Mouse (Mus musculus) regulatory T cell (primary cell): Measurements from ENCODE around the gene Bms1.

Experiments used
- in situ Hi-C: fragments of 300-600 bp; cut with MboI, MseI; formaldehyde crosslinking; loops from one replicate; pipeline ENCODE4 v1.15.1; 2025; ENCODE audit warnings: high pct_unique_total_duplicates

Bms1 gene

DNA sequence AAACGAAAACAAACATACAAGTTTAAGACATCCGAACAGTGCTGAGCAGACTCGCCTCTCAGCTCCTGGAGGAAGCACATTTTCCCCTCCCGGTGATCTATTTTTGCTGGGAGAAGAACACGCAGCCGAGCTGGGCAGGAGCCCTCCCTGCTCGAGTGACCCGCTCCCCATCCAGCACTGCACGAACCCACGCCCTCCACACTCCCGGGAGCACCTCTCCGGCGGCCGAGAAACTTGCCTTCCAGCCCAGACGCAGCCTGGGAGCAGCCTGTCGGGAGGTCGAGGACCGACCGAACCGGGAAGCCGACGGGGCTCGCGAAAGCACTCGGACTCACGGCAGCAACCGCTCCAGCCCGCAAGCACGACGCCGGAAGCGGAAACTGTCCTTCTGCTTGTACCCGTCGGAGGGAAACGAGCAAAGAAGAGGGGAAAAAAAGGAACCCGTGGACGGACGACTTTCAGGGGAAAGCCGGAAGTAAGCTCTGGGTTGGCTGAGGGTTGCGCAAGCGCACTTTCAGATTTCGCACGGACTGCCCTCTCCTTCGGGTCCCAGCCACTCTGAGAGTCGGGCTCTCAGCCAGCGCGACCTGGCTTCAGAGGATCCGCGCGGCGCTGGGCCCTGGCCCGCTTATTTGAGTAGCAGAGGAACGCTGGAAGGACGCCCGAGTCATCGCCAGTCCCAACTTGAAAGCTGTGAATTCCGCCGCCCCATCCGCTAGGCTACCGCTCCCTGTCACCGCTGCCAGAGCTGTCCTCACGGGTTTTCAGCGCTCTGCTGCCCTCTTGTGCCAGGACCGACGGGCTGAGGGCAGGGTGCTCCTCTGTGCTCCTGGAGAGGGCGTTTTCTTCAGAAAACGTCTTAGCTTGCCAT lies at the start of gene Bms1:
TSS of gene Bms1 (minus strand) at position 425 of the 871 bp plus-strand sequence.
- in situ Hi-C loops = no loop called here

DNA sequence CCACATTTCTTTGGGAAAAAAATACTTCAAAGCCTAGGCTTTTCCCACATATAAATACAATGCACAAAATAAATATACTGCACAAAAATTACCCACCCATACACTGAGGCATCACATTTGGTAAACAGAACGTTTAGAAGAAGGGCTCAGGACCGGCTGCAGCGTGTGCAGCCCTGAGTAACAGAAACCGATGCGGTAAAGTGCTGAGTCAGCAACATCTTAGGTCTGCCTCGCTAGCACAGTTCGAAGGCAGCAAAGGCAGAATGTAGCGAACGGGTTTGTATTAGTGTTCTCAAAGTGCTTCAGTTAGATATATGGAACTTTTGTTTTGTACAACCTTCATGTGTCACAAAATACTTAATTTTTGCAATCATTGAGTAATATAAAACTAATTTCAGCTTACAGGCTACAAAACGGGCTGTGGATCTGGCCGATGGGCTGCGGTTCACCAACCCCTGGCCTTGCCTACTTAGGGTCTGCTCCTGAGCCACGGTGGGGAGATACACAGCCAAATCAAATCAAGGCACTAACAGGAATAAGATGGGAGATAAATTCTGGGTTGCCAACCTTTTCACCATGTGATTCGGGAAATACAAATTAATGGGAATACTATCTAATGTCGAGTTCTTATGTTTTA lies 42.9 kb upstream of the Bms1 start:
- in situ Hi-C loops = no loop called here

DNA sequence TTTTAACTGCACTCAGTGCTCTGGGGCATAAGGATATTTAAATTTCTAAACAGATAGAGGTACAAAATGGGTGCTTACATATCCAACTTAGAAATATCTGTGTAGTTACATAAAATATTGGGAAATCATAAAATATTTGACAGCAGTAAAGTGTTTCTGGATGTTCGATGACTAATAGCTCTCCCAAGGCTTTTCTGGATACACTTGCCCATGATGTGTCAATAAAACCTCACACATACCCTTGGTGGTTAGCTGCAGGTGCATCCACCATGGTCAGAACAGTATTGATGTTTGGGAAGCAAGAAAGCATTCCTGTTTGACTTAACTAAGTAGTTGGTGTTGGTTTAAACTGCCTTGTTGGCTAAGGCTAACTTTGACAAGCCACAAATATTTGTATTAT lies 38.5 kb upstream of the Bms1 start:
- in situ Hi-C loops = no loop called here

DNA sequence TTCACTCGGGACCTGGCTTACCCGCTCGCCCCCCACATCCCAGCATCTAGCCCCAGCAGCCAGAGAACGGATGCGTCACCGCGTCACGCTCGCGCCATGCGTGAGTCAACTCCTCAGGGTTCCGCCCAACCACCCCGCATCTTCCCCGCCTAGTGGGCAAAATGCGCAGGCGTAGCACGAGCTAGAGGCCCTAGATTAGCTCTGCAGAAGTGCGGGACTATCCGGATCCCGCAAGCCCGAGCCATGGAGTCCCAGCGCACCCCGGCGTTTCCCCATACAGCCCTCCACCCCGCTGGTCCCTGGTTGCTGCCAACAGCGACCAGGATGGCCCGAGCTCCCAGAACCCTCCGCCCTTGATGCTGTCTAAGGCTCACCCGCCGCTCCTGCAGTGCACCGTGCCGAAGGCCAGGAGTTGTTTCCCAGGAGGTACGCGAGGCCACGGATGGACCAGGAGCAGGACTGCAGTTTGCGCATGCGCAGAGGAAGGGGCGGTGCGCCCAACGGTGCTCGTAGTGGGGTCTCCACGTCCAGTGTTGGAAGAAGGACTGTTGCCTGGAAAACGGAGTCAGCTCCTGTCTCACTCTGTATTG lies 35.9 kb upstream of the Bms1 start, which contains the start of gene Zfp248:
TSS of gene Zfp248 (minus strand) at position 487 of the 590 bp plus-strand sequence.
- in situ Hi-C loops = no loop called here

DNA sequence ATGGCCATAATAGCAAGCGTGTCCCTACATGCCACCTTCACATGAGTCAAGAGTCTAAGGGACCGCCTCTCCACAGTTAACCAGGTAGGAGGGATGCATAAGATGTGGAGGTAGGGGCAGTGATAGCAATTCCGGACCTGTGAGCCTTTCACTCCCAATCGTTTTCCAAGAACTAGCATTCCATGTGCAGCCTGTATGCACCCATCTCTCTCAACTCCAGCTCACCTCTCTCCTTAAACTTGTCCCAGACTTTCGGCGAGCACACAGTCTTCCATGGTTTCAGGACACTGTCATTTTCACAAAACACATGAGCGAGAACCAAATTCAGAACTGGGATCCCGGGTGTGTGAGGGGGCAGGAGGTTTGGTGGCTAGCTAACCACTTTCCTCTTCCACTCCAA lies 35.2 kb upstream of the Bms1 start:
- in situ Hi-C loops = no loop called here

DNA sequence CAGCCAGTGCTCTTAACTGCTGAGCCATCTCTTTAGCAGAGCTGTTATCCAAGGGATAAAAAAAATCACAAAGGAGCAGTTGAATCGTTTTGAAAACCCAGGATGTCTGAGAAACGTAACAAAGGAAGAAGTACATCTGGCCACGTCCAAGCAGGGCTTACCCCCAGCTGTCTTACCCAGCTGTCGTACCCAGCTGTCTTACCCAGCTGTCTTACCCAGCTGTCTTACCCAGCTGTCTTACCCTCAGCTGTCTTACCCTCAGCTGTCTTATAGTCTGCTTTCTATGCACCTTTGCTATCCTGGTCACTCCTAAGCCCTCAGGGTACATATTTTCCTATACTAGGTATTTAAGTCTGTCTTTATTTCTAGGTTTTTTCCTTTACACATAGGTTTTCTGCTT lies 12.2 kb upstream of the Bms1 start:
- in situ Hi-C loops = no loop called here

DNA sequence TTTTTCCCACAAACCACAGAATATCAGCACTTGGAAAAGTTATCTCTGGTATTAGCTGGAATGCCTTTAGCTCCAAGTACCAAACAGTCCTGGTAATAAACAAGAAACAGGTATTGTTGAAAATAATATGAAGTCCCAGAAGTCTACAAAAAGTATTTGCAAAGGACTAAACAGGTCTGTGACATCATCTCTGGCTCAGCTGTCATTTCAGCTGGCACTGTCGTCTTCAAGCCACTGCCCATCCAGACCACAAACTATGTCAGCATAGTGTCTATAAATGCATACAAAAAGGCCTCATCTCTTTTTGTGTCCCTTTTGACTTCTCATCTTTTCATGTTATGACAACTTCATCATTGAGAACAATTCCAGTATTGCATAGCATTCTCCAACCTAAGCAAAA lies 7.4 kb upstream of the Bms1 start:
- in situ Hi-C loops = no loop called here

DNA sequence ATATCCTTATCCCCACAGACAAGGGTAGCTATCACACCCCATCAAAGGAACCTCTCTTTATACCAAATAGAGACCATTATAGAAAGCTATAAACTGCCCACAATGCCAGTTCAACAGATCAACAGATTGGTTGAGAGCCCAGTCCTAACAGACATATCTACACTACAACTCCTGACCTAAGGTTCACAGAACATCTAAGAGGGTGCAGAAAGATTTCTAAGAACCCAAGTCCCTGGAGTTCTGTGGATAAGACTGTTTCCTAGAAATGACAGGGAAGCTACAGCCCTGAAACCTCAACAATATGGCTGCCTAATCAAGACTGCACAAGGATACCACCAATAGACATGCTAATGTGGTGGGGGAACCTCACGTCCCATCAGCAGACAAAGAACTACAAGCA lies 8.8 kb downstream of the Bms1 start:
- in situ Hi-C loops = no loop called here

DNA sequence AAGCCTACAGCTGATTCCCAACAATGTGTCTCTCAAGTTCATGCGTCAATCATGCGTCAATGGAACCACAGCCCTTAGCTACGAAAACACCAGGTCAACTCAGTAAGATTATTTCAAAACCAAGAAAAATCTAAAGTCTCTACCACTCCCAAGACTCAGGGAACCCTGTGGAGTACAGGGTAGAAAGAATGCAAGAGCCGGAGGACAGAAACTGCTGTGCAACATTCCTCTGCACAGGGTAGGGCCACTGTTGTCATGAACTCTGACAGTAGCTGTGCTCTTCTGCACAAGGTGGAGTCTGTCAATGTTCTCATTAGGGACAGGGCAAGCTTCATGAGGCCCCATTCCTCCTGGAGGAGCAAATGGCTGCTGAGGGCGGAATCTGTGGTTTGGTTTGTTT lies 10.8 kb downstream of the Bms1 start:
- in situ Hi-C loops = no loop called here

DNA sequence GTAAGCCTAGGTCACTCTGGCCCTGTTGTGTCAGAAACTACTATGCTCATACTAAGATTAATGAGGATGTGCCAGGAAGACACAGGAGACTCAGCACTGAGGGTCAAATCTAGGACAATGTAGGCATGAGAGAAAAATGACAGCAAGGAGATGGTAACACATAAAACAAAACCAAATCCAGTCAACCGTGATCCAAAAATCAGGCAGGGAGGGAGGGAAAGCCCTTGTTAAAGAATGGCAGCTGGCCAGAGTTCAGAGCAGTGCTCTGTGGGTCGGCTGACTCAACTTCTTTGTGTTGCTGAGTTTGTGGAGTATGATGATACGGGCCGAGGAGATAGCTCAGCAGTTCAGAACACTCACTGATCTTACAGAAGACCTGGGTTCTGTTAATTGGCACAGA lies 12.9 kb downstream of the Bms1 start:
- in situ Hi-C loops = no loop called here

DNA sequence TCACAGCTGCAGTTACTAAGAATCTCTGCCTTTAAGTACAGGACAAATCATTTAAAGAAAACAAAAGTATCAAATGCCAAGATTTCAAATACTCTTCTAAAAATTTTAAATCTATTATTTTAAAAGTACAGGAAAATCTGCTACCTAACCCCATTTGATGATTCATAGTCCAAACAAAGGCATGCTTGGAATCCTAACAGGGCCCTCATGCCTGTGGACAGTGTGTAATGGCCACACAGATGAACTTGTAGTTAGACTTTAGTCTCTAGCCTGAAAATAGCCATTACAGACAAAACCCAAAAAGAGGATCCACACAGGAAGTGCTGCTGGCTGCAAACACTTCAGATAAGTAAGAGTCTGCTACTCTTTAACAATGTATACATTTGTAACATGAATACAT lies 28.5 kb downstream of the Bms1 start:
- in situ Hi-C loops = no loop called here

DNA sequence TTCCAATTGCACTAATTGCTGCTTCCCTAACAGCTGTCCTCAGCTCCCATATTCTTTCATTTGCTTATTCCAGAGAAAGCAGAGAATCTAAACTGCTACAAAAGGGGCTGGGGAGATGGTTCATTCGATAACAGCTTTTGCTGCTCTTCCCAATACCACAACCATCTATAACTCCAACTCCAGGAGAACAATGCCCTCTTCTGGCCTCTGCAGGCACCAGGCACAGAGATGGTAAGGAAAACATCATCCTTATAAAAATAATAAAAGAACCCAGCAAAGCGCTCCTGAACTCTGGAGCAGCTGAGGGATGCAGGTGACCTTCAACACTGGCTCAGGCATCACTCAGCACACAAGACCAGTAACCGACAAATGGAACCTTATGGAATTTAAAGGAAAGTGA lies 33.3 kb downstream of the Bms1 start:
- in situ Hi-C loops = no loop called here

DNA sequence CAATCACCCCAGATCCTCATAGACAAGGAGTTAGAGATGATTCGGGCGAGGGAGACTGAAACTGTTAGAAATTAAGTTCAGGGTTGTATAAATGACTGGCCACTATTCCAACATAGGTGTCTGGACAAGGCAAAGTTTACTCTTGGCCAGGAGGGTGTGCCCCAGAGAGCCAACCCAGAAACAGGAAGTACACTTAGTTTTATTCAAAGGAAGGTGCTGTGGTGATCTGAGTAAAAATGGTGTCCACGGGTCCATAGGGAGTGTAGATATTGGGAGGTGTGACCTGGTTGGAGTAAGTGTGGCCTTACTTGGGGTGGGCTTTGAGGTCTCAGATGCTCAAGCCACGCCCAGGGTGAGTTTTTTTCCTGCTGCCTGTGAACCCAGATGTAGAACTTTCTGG lies 38.0 kb downstream of the Bms1 start:
- in situ Hi-C loops = no loop called here

DNA sequence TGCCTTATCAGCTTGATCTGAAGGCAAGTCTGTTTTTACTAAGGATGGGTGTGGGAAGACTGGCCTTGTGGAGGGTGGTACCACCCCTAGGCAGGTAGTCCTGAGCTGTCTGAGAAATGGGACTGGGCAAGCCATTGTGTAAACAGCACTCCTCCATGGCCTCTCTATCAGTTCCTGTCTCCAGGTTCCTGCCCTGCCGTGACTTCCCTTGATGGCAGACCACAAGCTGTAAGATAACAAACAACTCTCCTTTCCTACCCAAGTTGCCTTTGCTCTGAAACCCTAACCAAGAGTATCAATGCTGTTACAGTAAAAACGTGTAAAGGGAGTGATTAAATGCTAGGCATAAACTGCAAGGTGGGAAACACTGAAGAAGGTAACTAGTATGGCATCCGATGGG lies 38.6 kb downstream of the Bms1 start:
- in situ Hi-C loops = no loop called here

DNA sequence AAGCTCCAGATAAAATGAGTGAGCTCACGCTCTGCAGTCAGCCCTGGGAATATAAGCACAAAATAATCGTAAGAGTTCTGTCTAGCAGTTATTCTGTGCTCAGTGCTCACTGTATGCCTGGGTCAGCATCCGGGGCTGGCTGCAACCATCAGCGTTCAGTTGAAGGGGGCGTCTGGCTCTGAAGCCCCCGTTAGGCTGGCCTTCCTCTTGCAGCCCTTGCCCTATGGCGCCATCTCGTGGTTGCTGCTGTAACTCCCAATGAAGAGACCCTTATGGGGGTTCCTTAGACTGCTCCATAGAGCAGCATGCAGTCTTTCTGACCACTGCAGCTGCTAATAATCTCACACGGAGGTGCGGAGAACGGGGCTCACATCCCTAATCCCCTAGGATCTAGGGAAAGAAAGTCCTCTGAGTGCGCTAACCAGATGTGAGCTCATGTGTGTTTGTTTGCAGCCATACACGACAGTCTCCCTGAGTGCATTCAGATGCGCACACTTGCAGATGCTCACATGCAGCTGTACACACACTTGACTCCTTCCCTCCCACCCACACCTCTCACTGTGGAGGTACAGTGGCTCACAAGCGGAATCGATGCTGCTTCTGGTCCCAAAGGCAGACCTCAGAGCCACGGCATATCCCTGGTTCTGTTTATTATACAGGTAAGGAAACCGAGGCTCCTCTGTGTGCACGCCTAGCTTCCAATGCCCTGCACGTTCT lies 39.7 kb downstream of the Bms1 start:
- in situ Hi-C loops = no loop called here

DNA sequence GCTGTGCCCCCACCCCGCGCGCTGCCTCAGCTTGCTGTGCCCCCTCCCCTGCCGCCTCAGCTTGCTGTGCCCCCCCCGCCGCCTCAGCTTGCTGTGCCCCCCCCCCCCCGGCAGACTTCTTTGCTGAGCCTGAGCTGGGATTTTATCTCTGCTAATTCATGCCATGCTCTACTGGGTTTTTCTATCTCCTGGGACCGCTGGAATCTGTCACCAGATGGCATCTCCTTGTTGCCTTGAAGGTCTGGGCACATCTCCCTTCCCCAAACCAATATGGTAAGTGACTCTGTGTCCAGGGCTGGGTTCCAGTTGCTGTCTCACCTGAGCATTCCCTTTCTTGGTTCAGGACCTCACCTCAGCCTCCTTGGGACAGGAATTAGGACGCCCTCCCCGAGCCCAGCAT lies 41.7 kb downstream of the Bms1 start:
- in situ Hi-C loops = no loop called here

DNA sequence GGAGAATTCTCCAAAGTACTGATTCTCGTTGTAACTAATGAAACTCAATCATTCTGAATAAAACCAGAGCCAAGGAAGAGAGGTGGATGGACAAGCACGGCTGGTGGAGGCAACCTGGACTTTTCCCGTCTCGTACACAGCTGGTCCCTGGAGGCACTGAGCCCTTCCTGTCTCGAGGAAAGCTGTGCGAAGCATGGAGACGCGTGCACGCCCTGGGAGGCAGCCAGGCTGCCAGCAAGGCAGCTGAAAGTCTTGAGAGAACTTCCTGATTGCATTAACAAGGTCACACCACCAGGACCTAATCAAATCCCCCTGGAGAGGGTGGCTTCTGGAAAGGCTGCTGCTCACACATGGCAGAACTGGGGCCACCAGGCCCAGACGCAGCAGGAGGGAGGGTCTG lies 43.3 kb downstream of the Bms1 start:
- in situ Hi-C loops = no loop called here

DNA sequence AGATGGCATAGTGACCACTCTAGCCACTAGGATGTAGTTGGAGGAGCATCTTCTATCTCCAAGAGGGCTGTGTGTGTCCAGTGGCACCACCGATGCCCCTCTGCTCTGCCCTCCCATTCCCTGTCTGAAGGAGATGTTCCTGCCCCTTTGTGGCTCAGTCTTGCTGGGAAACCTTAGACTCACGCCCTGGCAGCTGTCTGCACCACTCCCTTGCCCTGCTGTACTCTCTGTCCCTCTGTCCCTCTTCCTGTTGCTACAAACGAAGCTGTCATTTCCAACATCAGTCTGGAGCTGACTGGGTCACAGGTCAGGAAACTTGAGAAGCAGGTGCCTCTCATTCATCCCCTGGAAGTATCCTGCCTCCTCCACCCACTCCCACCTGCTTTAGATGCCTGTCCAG lies 43.8 kb downstream of the Bms1 start:
- in situ Hi-C loops = no loop called here

DNA sequence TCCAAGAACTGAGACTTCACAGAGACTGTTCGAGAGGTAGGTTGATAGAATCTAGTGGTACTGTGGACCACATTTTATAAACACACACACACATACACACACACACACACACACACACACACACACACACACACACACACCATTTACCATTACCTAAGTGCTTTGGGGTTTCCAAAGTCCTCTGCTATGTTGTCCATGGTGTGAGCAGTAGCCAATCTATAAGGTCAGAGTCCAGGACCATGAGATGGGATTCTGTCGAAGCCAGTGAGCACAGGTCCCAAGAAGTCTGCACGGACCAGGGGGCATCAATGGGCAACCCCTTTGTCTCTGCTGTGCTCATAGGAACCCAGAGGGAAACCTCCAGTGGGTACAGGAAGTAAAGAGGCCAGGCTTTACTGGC lies 44.2 kb downstream of the Bms1 start:
- in situ Hi-C loops = no loop called here

DNA sequence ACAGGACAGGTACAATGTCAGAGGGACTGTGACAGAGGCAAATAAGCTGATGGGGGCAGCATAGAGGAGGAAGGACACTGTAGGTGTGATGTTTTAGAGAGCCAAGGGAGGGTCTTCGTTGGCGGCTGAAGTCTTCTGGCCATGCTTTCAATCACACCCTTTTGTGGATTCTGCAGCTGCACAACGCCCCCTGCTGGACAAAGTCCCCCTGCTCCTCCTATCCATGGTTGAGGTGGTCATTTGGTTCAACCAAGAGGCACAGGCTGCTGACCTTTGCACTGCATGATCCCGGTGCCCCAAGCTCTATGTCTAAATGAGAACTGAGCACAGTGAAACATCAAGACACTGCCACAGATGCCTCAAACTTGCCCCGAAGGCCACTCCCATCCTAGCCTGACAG lies 46.0 kb downstream of the Bms1 start:
- in situ Hi-C loops = no loop called here

DNA sequence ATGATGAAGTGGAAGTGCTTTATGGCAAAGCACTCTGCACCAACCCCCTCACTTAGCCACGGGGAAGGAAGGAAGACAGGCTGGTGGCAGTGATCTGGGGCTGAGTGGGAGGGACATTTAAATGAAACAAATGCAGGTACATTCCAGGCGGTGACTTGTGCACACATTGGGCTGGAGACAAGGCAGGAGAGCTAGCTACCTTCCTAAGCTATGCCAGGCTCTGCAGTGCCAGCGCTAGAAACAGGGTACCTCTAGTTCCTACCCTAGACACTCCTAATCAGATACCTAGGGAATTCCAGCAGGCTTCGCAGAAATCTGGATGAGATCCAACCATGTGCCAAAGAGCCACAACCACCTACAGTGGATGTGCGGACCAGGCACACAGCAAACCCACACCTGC lies 46.5 kb downstream of the Bms1 start:
- in situ Hi-C loops = no loop called here

DNA sequence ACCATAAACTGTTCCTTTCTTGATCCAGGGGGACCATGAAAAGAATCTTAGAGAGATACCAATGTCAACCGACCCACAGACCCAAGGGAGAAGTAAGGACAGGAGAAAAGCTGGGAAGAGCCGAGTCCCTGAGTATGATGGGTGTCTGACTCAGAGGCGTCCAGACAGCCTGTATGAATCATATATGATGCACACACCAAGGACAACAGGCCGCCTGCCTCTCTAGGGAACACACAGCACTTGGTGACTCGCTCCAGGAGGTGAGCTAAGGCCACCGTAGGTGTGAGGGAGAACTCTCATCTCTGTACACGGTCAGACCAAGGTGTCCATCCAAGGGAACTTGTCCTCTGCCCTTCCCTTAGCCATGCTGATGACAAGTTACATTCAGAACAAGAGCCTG lies 51.8 kb downstream of the Bms1 start:
- in situ Hi-C loops = loop anchor here (5.0 kb wide), 1 partner anchor 195 kb away; no protein-coding TSS in a partner anchor
